Mouse (Mus musculus): Measurements from ENCODE around the gene B9d2. TPM values are rescaled to one million over a fixed set of nuclear protein-coding genes. Genes with fewer than 3 reads are reported as not detected.

Gene B9d2
- polyA plus RNA-seq, 1 experiment from 2014 or later, result 42.8 TPM

DNA sequence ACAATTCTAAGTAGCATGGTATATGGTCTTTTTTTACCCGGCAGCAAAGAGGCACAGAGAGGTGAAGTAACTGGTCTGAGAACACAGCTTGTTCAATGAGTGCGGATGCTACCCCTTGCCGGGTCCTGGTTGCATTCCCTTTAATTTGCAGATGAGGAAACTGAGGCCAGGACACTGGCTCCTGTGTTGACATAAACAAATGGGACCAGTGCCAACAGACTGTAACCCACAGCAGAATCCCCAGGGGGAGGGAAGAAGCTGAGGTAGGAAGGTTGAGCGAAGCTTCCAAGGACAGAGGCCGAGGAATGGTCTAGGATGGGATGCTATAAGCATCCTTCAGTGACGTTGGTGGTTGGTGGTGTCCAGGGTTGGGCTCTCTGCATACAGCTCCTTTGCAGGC, 5.2 kb upstream of the B9d2 start:
- no peak for ATAC-seq (ENCODE audit: low FRiP score, low read depth)
- WGBS, result 45% methylated on average over 6 of the region's 6 CpGs

DNA sequence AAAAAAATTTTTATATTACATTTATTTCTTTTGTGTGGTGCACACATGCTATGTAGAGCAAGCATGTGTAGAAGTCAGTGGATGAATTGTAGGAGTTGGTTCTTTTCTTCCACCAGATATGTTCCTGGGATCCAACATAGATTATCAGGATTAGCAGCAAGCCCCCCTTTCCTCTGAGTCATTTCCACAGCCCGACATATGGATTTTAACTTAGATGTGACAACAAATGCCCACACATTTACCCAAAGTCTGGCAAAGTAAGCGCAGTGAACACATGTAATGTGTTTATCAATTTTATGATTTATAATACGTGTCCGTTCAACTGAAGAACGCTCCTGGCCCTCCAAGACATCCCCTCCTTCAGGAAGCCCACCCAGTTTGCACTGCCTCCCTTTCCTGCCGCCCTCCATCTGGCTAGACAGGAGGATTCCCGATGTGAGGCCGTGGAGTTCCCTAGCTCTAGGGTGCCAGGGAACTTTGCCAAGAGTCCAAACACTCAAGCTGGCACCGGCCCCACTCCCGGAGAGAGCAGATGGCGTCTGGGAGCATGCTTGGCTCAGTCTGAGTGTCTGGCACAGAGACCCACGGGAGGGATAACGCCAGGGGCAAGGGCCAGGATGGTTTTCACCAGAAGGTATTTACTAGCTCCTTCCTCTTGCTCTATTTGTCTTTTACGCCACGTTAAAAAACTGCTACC, 4.3 kb upstream of the B9d2 start:
- peak; percentile 20; the same call in 1 of the 2 replicates for ATAC-seq (ENCODE audit: low FRiP score, low read depth)
- Histone ChIP-seq H3K9ac (no peak overlapping the region), H3K4me3 (no peak overlapping the region), H3K27me3 (peaks cover 18% of the 10 kb centered on the region), H3K9me3 (no peaks in the 10 kb centered on the region), H3K36me3 (no peaks in the 10 kb centered on the region; the same call in 1 of the 2 replicates), H3K4me2 (no peak overlapping the region), H3K4me1 (replicated peaks) (peaks cover 24% of the 10 kb centered on the region), H3K27ac (replicated peaks) (peak overlapping the region; percentile 61)
- 35% methylated on average over 15 of the region's 15 CpGs for WGBS

More for the DNA sequence above, 5.2 kb upstream of the B9d2 start:
- Histone ChIP-seq H3K4me3 (peak overlapping the region; percentile 54), H3K27ac (replicated peaks) (no peak overlapping the region), H3K4me1 (replicated peaks) (peaks cover 21% of the 10 kb centered on the region), H3K9me3 (no peaks in the 10 kb centered on the region), H3K27me3 (peaks cover 18% of the 10 kb centered on the region), H3K9ac (peak overlapping the region; percentile 61; the same call in 1 of the 2 replicates), H3K36me3 (no peaks in the 10 kb centered on the region; the same call in 1 of the 2 replicates), H3K4me2 (peak overlapping the region; percentile 76)

DNA sequence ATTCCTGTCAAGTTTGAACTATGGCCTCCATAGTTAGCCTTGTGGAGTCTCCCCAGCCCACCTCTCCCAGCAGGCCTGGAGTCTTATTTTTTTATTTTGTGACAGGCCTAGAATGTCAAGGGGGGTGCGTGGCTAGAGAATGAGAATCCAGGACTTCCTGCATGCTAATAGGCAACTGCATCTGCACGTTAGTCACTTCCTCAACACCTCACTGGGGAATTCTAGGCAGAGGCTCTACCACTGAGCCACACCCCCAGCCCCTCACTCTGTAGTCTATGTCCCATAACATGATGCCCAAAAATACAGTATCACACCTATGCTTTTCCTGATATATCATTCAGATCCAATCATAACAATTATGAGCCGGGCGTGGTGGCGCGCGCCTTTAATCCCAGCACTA, 3.6 kb upstream of the B9d2 start:
- H3K27me3 ChIP-seq, result peaks cover 18% of the 10 kb centered on the region
- H3K4me3 ChIP-seq, result no peak overlapping the region
- peaks cover 32% of the 10 kb centered on the region for H3K4me1 ChIP-seq (replicated peaks)
- WGBS, result 87% methylated on average over 7 of the region's 7 CpGs
- ATAC-seq (ENCODE audit: low FRiP score, low read depth), result no peak
- H3K27ac ChIP-seq (replicated peaks), result peak overlapping the region; percentile 61
- H3K9ac ChIP-seq, result no peak overlapping the region
- H3K9me3 ChIP-seq, result no peaks in the 10 kb centered on the region
- no peaks in the 10 kb centered on the region; the same call in 1 of the 2 replicates for H3K36me3 ChIP-seq
- no peak overlapping the region for H3K4me2 ChIP-seq

DNA sequence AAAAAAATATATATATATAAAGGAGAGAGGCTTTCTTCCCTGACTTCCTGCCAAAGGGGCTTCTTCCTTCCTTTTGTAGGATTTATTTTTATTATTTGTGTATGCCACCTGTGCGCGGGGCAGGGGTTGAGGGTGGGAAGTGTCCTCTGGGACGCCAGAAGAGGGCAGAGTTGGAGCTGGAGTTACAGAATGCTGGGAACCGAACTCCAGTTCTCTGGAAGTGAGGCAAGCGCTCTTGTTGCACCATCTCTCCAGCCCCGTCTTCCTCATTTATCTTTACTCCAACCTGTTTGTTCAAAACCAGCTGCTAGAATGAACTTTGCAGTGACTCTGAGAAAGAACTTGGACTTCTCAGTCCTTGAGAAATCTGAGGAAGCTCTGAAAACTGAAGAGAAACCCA, 609 bp upstream of the B9d2 start:
- H3K9me3 ChIP-seq, result no peaks in the 10 kb centered on the region
- peaks cover 28% of the 10 kb centered on the region for H3K4me1 ChIP-seq (replicated peaks)
- peak overlapping the region; percentile 61 for H3K4me3 ChIP-seq
- peak overlapping the region; percentile 60; the same call in 1 of the 2 replicates for H3K9ac ChIP-seq
- peak overlapping the region; percentile 56 for H3K4me2 ChIP-seq
- peaks cover 4% of the 10 kb centered on the region; the same call in 1 of the 2 replicates for H3K27me3 ChIP-seq
- no peaks in the 10 kb centered on the region for H3K36me3 ChIP-seq
- peak overlapping the region; percentile 95 for H3K27ac ChIP-seq (replicated peaks)
- 8% methylated on average over 6 of the region's 6 CpGs for WGBS
- ATAC-seq (ENCODE audit: low FRiP score, low read depth), result no peak

DNA sequence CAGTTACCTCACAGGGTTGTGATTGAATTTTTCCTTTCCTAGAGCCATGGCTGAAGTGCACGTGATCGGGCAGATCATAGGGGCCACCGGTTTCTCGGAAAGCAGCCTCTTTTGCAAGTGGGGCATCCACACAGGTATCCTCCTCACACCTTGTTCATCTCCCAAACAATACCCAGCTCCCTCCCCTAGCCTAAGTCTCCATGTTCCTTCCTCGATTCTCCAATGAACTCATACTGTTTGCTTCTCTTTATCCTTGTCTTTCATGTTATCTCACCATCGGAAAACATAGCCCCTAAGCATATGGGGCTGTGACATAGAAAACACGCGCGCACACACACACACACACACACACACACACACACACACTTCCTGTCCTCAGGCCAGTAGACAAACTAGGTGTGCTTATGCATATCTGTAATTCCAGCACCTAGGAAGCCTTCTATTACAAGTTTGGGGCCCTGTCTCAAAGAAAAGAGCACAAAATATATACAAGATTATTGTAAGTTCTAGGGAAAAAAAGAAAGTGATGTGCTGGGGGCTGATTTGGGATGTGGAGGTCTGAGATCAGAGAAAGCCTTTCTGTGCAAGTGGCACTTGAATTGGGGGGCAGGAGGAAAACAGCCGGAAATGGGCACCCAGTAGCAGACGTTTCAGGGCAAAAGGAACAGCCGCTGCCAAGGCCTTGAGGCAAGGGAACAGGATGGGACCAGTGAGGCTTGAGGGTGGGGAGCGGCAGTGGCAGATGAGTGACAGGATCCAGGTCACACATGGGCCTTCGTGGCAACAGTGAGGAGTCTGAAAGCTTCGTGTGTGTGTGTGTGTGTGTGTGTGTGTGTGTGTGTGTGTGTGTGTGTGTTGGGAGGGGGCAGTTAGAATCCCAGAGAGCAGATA, 1.0 kb downstream of the B9d2 start:
- 54% methylated on average over 15 of the region's 15 CpGs for WGBS

DNA sequence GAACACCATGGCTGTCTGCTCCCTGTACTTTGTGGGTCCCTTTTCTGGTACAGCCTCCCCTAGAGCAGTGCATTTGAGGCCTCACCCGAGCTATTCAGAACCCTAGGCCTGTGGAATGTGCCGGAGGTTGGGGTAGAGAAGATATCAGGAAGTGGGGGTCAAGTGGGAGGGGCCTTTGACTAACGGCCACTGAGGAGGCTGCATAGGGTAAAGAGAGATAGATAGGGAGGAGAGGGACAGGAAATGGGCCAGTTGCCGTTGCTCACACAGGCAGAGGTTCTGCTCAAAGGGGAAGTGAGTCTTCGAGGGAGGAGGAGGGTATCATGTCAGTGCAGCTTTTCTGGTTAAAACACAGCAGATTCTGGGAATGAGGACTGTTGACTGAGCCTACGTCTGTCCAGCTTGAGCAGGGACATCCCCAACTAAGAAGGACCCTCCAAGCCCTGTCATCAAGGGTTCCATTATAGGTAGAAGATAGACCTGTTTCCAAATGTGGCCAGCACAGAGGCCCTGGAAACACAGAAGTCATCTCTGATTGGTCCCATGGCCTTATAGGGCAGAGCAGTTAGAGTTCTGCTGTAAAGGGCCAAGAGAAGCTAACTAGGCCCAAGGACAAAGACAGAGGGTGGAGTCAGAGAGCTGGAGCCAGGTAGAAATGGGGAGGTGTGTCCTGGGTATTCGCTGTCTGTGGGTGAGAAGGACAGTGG, 3.0 kb downstream of the B9d2 start:
- Histone ChIP-seq H3K36me3 (no peaks in the 10 kb centered on the region), H3K4me1 (replicated peaks) (peaks cover 43% of the 10 kb centered on the region), H3K4me3 (no peak overlapping the region), H3K9ac (no peak overlapping the region), H3K27me3 (peaks cover 41% of the 10 kb centered on the region), H3K27ac (replicated peaks) (no peak overlapping the region), H3K9me3 (no peaks in the 10 kb centered on the region), H3K4me2 (no peak overlapping the region)
- ATAC-seq (ENCODE audit: low FRiP score, low read depth), result no peak
- 71% methylated on average over 7 of the region's 7 CpGs for WGBS

More for the DNA sequence above, 1.0 kb downstream of the B9d2 start:
- peak overlapping the region; percentile 95 for H3K27ac ChIP-seq (replicated peaks)
- H3K4me2 ChIP-seq, result peak overlapping the region; percentile 56
- peaks cover 20% of the 10 kb centered on the region for H3K27me3 ChIP-seq
- peak overlapping the region; percentile 61 for H3K4me3 ChIP-seq
- H3K4me1 ChIP-seq (replicated peaks), result peaks cover 23% of the 10 kb centered on the region
- no peaks in the 10 kb centered on the region for H3K9me3 ChIP-seq
- H3K36me3 ChIP-seq, result no peaks in the 10 kb centered on the region
- H3K9ac ChIP-seq, result peak overlapping the region; percentile 60; the same call in 1 of the 2 replicates
- no peak; the same call in 1 of the 2 replicates for ATAC-seq (ENCODE audit: low FRiP score, low read depth)

DNA sequence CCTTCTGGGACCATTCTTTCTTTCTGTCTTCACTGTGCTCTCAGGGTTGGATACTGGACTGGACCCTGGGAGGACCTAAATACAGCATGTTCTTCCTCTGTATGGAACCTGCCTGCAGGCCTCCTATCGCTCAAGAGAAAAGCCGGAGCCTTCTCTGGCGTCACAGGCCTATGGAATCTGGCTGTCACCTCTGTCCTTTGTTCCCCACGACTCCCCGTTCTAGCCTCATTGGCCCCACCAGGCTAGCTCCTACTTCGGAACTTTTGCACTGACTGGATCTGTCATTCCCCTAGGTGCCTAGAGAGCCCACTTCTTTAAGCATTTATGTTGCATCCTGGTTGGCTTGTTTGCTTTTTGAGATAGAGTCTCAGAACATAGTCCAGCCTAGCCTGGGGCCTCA, 4.1 kb downstream of the B9d2 start:
- no peak overlapping the region for H3K4me3 ChIP-seq
- H3K9me3 ChIP-seq, result no peaks in the 10 kb centered on the region
- H3K27ac ChIP-seq (replicated peaks), result no peak overlapping the region
- no peak for ATAC-seq (ENCODE audit: low FRiP score, low read depth)
- H3K36me3 ChIP-seq, result no peaks in the 10 kb centered on the region
- H3K27me3 ChIP-seq, result peaks cover 47% of the 10 kb centered on the region
- H3K9ac ChIP-seq, result no peak overlapping the region
- peaks cover 53% of the 10 kb centered on the region for H3K4me1 ChIP-seq (replicated peaks)
- no peak overlapping the region for H3K4me2 ChIP-seq
- WGBS, result 83% methylated on average over 6 of the region's 6 CpGs

DNA sequence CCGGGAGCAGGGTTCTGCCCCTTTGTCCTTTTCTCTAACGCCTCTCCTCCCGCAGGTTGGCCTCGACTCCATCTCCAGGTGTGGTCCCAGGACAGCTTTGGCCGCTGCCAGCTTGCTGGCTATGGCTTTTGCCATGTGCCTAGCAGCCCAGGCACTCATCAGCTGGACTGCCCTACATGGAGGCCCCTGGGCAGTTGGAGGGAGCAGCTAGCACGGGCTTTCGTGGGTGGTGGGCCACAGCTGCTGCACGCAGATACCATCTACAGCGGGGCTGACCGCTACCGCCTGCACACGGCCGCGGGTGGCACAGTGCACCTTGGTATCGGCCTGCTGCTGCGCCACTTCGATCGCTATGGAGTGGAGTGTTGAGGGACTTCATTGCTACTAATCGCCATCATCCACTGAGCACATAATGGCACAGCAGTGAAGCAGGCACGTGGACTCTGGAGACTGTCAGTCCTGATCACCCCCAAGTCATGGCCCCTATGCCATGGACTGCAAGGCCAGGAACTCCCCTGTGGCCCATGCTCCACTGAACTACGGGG, 5.4 kb downstream of the B9d2 start:
- WGBS, result 70% methylated on average over 21 of the region's 21 CpGs
- peaks cover 45% of the 10 kb centered on the region for H3K4me1 ChIP-seq (replicated peaks)
- H3K27me3 ChIP-seq, result peaks cover 58% of the 10 kb centered on the region
- peak overlapping the region; percentile 40; the same call in 1 of the 2 replicates for H3K4me3 ChIP-seq
- no peak for ATAC-seq (ENCODE audit: low FRiP score, low read depth)
- H3K36me3 ChIP-seq, result no peaks in the 10 kb centered on the region
- H3K9me3 ChIP-seq, result no peaks in the 10 kb centered on the region
- H3K4me2 ChIP-seq, result no peak overlapping the region
- H3K9ac ChIP-seq, result no peak overlapping the region
- H3K27ac ChIP-seq (replicated peaks), result no peak overlapping the region

DNA sequence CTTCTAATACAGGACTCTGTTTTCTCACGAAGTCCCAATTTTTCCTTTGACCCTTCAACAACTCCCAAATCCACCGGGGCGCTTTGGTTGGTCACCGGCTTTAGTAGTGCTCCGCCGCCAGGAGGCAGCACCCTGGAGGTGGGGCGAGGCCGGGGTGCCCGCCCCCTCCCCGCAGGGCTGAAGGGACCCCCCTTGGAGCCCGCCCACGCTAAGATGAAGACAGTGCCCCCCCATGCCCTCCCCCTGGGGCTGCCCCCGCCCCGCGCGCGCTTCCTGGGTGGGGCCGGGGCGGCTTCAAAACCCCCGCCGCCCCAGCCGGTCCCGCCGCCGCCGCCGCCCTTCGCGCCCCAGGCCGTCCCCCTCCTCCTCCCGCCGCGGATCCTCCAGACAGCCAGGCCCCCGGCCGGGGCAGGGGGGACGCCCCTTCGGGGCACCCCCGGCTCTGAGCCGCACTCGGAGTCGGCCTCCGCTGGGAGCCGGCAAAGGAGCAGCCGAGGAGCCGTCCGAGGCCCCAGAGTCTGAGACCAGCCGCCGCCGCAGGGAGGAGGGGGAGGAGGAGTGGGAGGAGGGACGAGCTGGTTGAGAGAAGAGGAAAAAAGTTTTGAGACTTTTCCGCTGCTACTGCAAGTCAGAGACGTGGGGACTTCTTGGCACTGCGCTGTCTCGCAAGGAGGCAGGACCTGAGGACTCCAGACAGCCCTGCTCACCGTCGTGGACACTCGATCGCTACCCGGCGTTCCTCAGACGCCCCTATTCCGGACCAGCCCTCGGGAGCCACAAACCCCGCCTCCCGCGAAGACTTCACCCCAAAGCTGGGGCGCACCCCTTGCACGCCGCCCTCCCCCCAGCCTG, 6.3 kb downstream of the B9d2 start, which contains the start of gene Tgfb1:
Gene Tgfb1 (plus strand): TSS at position 323 of the 852 bp plus-strand sequence.
- peak within 1 kb of the TSS; percentile 83 for H3K4me2 ChIP-seq
- peak; percentile 13; the same call in 1 of the 2 replicates for ATAC-seq (ENCODE audit: low FRiP score, low read depth)
- H3K4me1 ChIP-seq (replicated peaks), result peaks cover 36% of the 10 kb centered on the region
- peaks cover 64% of the 10 kb centered on the region for H3K27me3 ChIP-seq
- H3K36me3 ChIP-seq, result no peaks in the 10 kb centered on the region
- H3K27ac ChIP-seq (replicated peaks), result no peak within 1 kb of the TSS
- H3K9me3 ChIP-seq, result no peaks in the 10 kb centered on the region
- WGBS, result 2% methylated on average over 41 of the region's 69 CpGs
- H3K4me3 ChIP-seq, result peak within 1 kb of the TSS; percentile 40
- peak within 1 kb of the TSS; percentile 37 for H3K9ac ChIP-seq

DNA sequence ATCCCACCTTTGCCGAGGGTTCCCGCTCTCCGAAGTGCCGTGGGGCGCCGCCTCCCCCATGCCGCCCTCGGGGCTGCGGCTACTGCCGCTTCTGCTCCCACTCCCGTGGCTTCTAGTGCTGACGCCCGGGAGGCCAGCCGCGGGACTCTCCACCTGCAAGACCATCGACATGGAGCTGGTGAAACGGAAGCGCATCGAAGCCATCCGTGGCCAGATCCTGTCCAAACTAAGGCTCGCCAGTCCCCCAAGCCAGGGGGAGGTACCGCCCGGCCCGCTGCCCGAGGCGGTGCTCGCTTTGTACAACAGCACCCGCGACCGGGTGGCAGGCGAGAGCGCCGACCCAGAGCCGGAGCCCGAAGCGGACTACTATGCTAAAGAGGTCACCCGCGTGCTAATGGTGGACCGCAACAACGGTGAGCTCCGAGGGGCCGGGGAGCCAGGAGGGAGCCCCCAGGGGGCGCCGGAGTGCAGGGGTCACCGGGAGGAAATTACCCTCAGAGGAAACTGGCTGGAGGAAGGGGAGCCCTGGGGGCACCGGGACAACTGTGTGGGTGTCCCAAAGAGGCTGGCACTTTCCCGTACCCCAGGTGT, 7.3 kb downstream of the B9d2 start:
- Histone ChIP-seq H3K4me2 (peak overlapping the region; percentile 83), H3K27me3 (peaks cover 65% of the 10 kb centered on the region), H3K27ac (replicated peaks) (no peak overlapping the region), H3K4me3 (peak overlapping the region; percentile 40), H3K36me3 (no peaks in the 10 kb centered on the region), H3K4me1 (replicated peaks) (peaks cover 31% of the 10 kb centered on the region), H3K9me3 (no peaks in the 10 kb centered on the region), H3K9ac (peak overlapping the region; percentile 1; the same call in 1 of the 2 replicates)
- 0 out of 2 replicates have a peak, but pooled peaks have one; percentile 10 for ATAC-seq (ENCODE audit: low FRiP score, low read depth)
- WGBS, result under 1% methylated on average over 47 of the region's 47 CpGs
